Mouse (Mus musculus) heart, adult 11 months (tissue): ENCODE measurements at regions not wholly inside any gene's neighbourhood (a gene's known extent, or its start where the extent isn't known, plus 50 kb on each side); places are given as distances from the start of the nearest gene placed in this dataset.

Source experiments
- DNase-seq: peaks from one replicate; pipeline ENCODE4 v3.0.0; 2022

- no peak for DNase-seq
Observed at GRCm38 (mm10) chr14:46225851-46226608, 153.2 kb upstream of the Gm15217 start.

- DNase-seq: no peak
Observed at GRCm38 (mm10) chr14:46234040-46234439, 145.2 kb upstream of the Gm15217 start.

- peak; percentile 90 for DNase-seq
Observed at GRCm38 (mm10) chr14:46234835-46235234, 144.4 kb upstream of the Gm15217 start.

- DNase-seq: peak; percentile 94
Observed at GRCm38 (mm10) chr14:46240046-46240800, 139.0 kb upstream of the Gm15217 start.

- DNase-seq: no peak
Observed at GRCm38 (mm10) chr14:46240896-46241295, 138.3 kb upstream of the Gm15217 start.

- DNase-seq: peak; percentile 86
Observed at GRCm38 (mm10) chr14:46247491-46248484, 131.4 kb upstream of the Gm15217 start.

GRCm38 (mm10) chr14:46249141-46249540 lies 130.1 kb upstream of the Gm15217 start:
- peak; percentile 76 for DNase-seq

- DNase-seq: peak; percentile 52
Observed at GRCm38 (mm10) chr14:46255261-46255660, 124.0 kb upstream of the Gm15217 start.

GRCm38 (mm10) chr14:46256336-46256735 lies 122.9 kb upstream of the Gm15217 start:
- DNase-seq: peak; percentile 53

- DNase-seq: peak; percentile 78
Observed at GRCm38 (mm10) chr14:46257311-46257710, 121.9 kb upstream of the Gm15217 start.

GRCm38 (mm10) chr14:46258551-46258950 lies 120.7 kb upstream of the Gm15217 start:
- no peak for DNase-seq

- peak; percentile 61 for DNase-seq
Observed at GRCm38 (mm10) chr14:46260291-46260980, 118.8 kb upstream of the Gm15217 start.

GRCm38 (mm10) chr14:46275455-46275854 lies 103.8 kb upstream of the Gm15217 start:
- DNase-seq: peak; percentile 50

- DNase-seq: peak; percentile 71
Observed at GRCm38 (mm10) chr14:46276926-46277831, 102.0 kb upstream of the Gm15217 start.

GRCm38 (mm10) chr14:46277832-46278611 lies 101.2 kb upstream of the Gm15217 start:
- peak; percentile 68 for DNase-seq

- peak; percentile 82 for DNase-seq
Observed at GRCm38 (mm10) chr14:46292398-46292797, 86.8 kb upstream of the Gm15217 start.

- DNase-seq: peak; percentile 98
Observed at GRCm38 (mm10) chr14:46296275-46296674, 82.9 kb upstream of the Gm15217 start.

- no peak for DNase-seq
Observed at GRCm38 (mm10) chr14:46300546-46300945, 78.7 kb upstream of the Gm15217 start.

- peak; percentile 92 for DNase-seq
Observed at GRCm38 (mm10) chr14:46302601-46303000, 76.6 kb upstream of the Gm15217 start.

GRCm38 (mm10) chr14:46305267-46305666 lies 73.9 kb upstream of the Gm15217 start:
- peak; percentile 93 for DNase-seq
